Mouse (Mus musculus): Measurements from ENCODE around the gene Mapkapk2. TPM values are rescaled to one million over a fixed set of nuclear protein-coding genes. Genes with fewer than 3 reads are reported as not detected.
A peak's percentile ranks its signal among the peaks of the same experiment; 100 is the strongest.

The Mapkapk2 gene
- polyA plus RNA-seq, 1 experiment from 2014 or later: 9.1 TPM

GRCm38 (mm10) chr1:131089525-131090127, 8.0 kb downstream of the Mapkapk2 start:
- no peaks in the 10 kb centered on the region for H3K36me3 ChIP-seq (ENCODE audit: control insufficient read depth, insufficient read depth, low read length)
- peaks cover 42% of the 10 kb centered on the region for H3K4me1 ChIP-seq (ENCODE audit: control insufficient read depth, insufficient read depth, low read depth, low read length)
- H3K4me3 ChIP-seq (ENCODE audit: low read length): no peak overlapping the region
- H3K9ac ChIP-seq (ENCODE audit: low read depth, low read length): no peak overlapping the region
- no peak overlapping the region for H3K27ac ChIP-seq (ENCODE audit: low read depth, low read length)
- no peak overlapping the region for H3K4me2 ChIP-seq (ENCODE audit: low read length)
- no peak for ATAC-seq
- H3K9me3 ChIP-seq (ENCODE audit: control insufficient read depth, low read length): no peaks in the 10 kb centered on the region
- no peaks in the 10 kb centered on the region for H3K27me3 ChIP-seq (replicated peaks; ENCODE audit: control insufficient read depth, insufficient read depth, low read length)
- 80% methylated on average over 2 of the region's 2 CpGs for WGBS

GRCm38 (mm10) chr1:131088547-131088946, 9.1 kb downstream of the Mapkapk2 start:
- 70% methylated on average over 11 of the region's 11 CpGs for WGBS
- no peak overlapping the region for H3K4me3 ChIP-seq (ENCODE audit: low read length)
- H3K9ac ChIP-seq (ENCODE audit: low read depth, low read length): no peak overlapping the region
- no peak overlapping the region for H3K4me2 ChIP-seq (ENCODE audit: low read length)
- no peaks in the 10 kb centered on the region for H3K36me3 ChIP-seq (ENCODE audit: control insufficient read depth, insufficient read depth, low read length)
- no peak for ATAC-seq
- no peaks in the 10 kb centered on the region for H3K27me3 ChIP-seq (replicated peaks; ENCODE audit: control insufficient read depth, insufficient read depth, low read length)
- no peak overlapping the region for H3K27ac ChIP-seq (ENCODE audit: low read depth, low read length)
- H3K4me1 ChIP-seq (ENCODE audit: control insufficient read depth, insufficient read depth, low read depth, low read length): peaks cover 41% of the 10 kb centered on the region
- H3K9me3 ChIP-seq (ENCODE audit: control insufficient read depth, low read length): no peaks in the 10 kb centered on the region

- Histone ChIP-seq H3K4me2 (ENCODE audit: low read length) (no peak overlapping the region; the same call in 1 of the 2 replicates), H3K27ac (ENCODE audit: low read depth, low read length) (peak overlapping the region; percentile 66), H3K4me1 (ENCODE audit: control insufficient read depth, insufficient read depth, low read depth, low read length) (peaks cover 41% of the 10 kb centered on the region), H3K9me3 (ENCODE audit: control insufficient read depth, low read length) (no peaks in the 10 kb centered on the region), H3K9ac (ENCODE audit: low read depth, low read length) (no peak overlapping the region; the same call in 1 of the 2 replicates), H3K36me3 (ENCODE audit: control insufficient read depth, insufficient read depth, low read length) (no peaks in the 10 kb centered on the region), H3K27me3 (replicated peaks; ENCODE audit: control insufficient read depth, insufficient read depth, low read length) (no peaks in the 10 kb centered on the region), H3K4me3 (ENCODE audit: low read length) (no peak overlapping the region)
- peak; percentile 28 for ATAC-seq
- 23% methylated on average over 7 of the region's 7 CpGs for WGBS
These were observed 10.7 kb downstream of the Mapkapk2 start for GRCm38 (mm10) chr1:131086907-131087306.

- Histone ChIP-seq H3K4me1 (ENCODE audit: control insufficient read depth, insufficient read depth, low read depth, low read length) (peaks cover 41% of the 10 kb centered on the region), H3K4me2 (ENCODE audit: low read length) (no peak overlapping the region), H3K9ac (ENCODE audit: low read depth, low read length) (no peak overlapping the region), H3K9me3 (ENCODE audit: control insufficient read depth, low read length) (no peaks in the 10 kb centered on the region), H3K27me3 (replicated peaks; ENCODE audit: control insufficient read depth, insufficient read depth, low read length) (no peaks in the 10 kb centered on the region), H3K36me3 (ENCODE audit: control insufficient read depth, insufficient read depth, low read length) (no peaks in the 10 kb centered on the region), H3K4me3 (ENCODE audit: low read length) (no peak overlapping the region), H3K27ac (ENCODE audit: low read depth, low read length) (peak overlapping the region; percentile 66)
- peak; percentile 47 for ATAC-seq
- WGBS: 7% methylated on average over 4 of the region's 4 CpGs
These were observed 11.5 kb downstream of the Mapkapk2 start for GRCm38 (mm10) chr1:131085957-131086739.

- no peak overlapping the region for H3K4me3 ChIP-seq (ENCODE audit: low read length)
- H3K36me3 ChIP-seq (ENCODE audit: control insufficient read depth, insufficient read depth, low read length): no peaks in the 10 kb centered on the region
- H3K9me3 ChIP-seq (ENCODE audit: control insufficient read depth, low read length): no peaks in the 10 kb centered on the region
- 64% methylated on average over 3 of the region's 3 CpGs for WGBS
- H3K9ac ChIP-seq (ENCODE audit: low read depth, low read length): no peak overlapping the region
- ATAC-seq: no peak
- H3K4me1 ChIP-seq (ENCODE audit: control insufficient read depth, insufficient read depth, low read depth, low read length): peaks cover 35% of the 10 kb centered on the region
- H3K4me2 ChIP-seq (ENCODE audit: low read length): no peak overlapping the region
- H3K27me3 ChIP-seq (replicated peaks; ENCODE audit: control insufficient read depth, insufficient read depth, low read length): no peaks in the 10 kb centered on the region
- no peak overlapping the region for H3K27ac ChIP-seq (ENCODE audit: low read depth, low read length)
These were observed 12.4 kb downstream of the Mapkapk2 start for GRCm38 (mm10) chr1:131085272-131085671.

- H3K9ac ChIP-seq (ENCODE audit: low read depth, low read length): no peak overlapping the region
- ATAC-seq: no peak
- H3K27me3 ChIP-seq (replicated peaks; ENCODE audit: control insufficient read depth, insufficient read depth, low read length): no peaks in the 10 kb centered on the region
- no peak overlapping the region for H3K4me2 ChIP-seq (ENCODE audit: low read length)
- H3K36me3 ChIP-seq (ENCODE audit: control insufficient read depth, insufficient read depth, low read length): no peaks in the 10 kb centered on the region
- peaks cover 39% of the 10 kb centered on the region for H3K4me1 ChIP-seq (ENCODE audit: control insufficient read depth, insufficient read depth, low read depth, low read length)
- H3K4me3 ChIP-seq (ENCODE audit: low read length): no peak overlapping the region
- H3K27ac ChIP-seq (ENCODE audit: low read depth, low read length): no peak overlapping the region
- no peaks in the 10 kb centered on the region for H3K9me3 ChIP-seq (ENCODE audit: control insufficient read depth, low read length)
- 42% methylated on average over 8 of the region's 8 CpGs for WGBS
These were observed 13.3 kb downstream of the Mapkapk2 start for GRCm38 (mm10) chr1:131084289-131084688.

GRCm38 (mm10) chr1:131083609-131084008, 14.0 kb downstream of the Mapkapk2 start:
- H3K9me3 ChIP-seq (ENCODE audit: control insufficient read depth, low read length): no peaks in the 10 kb centered on the region
- H3K4me3 ChIP-seq (ENCODE audit: low read length): no peak overlapping the region
- H3K4me1 ChIP-seq (ENCODE audit: control insufficient read depth, insufficient read depth, low read depth, low read length): peaks cover 43% of the 10 kb centered on the region
- ATAC-seq: no peak
- WGBS: 56% methylated on average over 4 of the region's 4 CpGs
- H3K27ac ChIP-seq (ENCODE audit: low read depth, low read length): no peak overlapping the region
- no peak overlapping the region for H3K4me2 ChIP-seq (ENCODE audit: low read length)
- no peaks in the 10 kb centered on the region for H3K36me3 ChIP-seq (ENCODE audit: control insufficient read depth, insufficient read depth, low read length)
- no peak overlapping the region for H3K9ac ChIP-seq (ENCODE audit: low read depth, low read length)
- no peaks in the 10 kb centered on the region for H3K27me3 ChIP-seq (replicated peaks; ENCODE audit: control insufficient read depth, insufficient read depth, low read length)

- H3K9ac ChIP-seq (ENCODE audit: low read depth, low read length): no peak overlapping the region
- H3K4me1 ChIP-seq (ENCODE audit: control insufficient read depth, insufficient read depth, low read depth, low read length): peaks cover 46% of the 10 kb centered on the region
- no peaks in the 10 kb centered on the region for H3K36me3 ChIP-seq (ENCODE audit: control insufficient read depth, insufficient read depth, low read length)
- WGBS: 85% methylated on average over 5 of the region's 5 CpGs
- no peaks in the 10 kb centered on the region for H3K27me3 ChIP-seq (replicated peaks; ENCODE audit: control insufficient read depth, insufficient read depth, low read length)
- H3K4me2 ChIP-seq (ENCODE audit: low read length): no peak overlapping the region
- no peak overlapping the region for H3K4me3 ChIP-seq (ENCODE audit: low read length)
- H3K9me3 ChIP-seq (ENCODE audit: control insufficient read depth, low read length): no peaks in the 10 kb centered on the region
- no peak for ATAC-seq
- no peak overlapping the region for H3K27ac ChIP-seq (ENCODE audit: low read depth, low read length)
These were observed 14.5 kb downstream of the Mapkapk2 start for GRCm38 (mm10) chr1:131083122-131083521.

- Histone ChIP-seq H3K4me3 (ENCODE audit: low read length) (no peak overlapping the region), H3K9ac (ENCODE audit: low read depth, low read length) (no peak overlapping the region), H3K27ac (ENCODE audit: low read depth, low read length) (no peak overlapping the region), H3K27me3 (replicated peaks; ENCODE audit: control insufficient read depth, insufficient read depth, low read length) (no peaks in the 10 kb centered on the region), H3K4me1 (ENCODE audit: control insufficient read depth, insufficient read depth, low read depth, low read length) (peaks cover 24% of the 10 kb centered on the region), H3K36me3 (ENCODE audit: control insufficient read depth, insufficient read depth, low read length) (no peaks in the 10 kb centered on the region), H3K9me3 (ENCODE audit: control insufficient read depth, low read length) (no peaks in the 10 kb centered on the region), H3K4me2 (ENCODE audit: low read length) (no peak overlapping the region)
- WGBS: 88% methylated on average over 1 of the region's 1 CpGs
- ATAC-seq: no peak
These were observed 16.9 kb downstream of the Mapkapk2 start for GRCm38 (mm10) chr1:131080686-131081085.
